Mouse (Mus musculus): Measurements from ENCODE around the gene Fgf13.

Fgf13 gene

DNA sequence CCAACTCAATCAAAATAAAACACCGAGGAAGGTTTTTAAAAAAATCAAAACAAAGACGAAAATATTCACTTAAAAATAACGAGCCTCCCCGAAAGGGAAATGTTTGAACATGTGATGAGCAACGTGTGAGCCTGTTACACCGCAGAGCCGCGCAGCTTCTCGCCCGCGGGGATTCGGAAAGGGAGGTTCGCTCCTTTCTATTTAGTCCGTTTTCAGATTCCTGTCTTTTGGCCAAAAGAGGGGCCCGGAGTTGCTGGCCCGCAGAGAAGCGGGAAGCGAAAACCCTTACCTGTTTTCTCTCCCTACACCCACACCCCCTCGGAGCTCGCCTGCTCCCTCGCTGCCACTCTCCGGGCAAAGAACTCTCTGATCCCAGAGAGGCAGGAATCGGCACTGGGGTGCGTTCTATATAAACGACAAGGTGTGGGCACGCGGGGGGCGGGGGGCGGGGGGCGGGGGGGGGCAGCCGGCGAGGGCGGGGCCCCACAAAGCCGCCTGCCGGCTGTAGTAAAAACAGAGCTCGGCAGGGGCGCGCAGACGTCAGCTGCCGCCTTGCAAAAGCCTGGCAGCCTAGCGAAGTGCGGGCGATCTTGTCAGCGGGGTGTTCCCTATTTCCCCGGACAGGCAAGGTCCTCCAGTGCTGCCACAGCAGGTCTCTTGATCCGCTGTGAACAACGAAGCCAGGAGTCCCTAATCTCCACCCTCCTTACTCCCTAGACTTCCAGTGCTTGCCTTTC is at the start of gene Fgf13:
Fgf13 (minus strand) TSS at position 377 of the 737 bp plus-strand sequence.
- DNase-seq (ENCODE audit: low spot score in 2 of 2): peak in 1 of 2 experiments; percentile 64

GRCm38 (mm10) chrX:59606535-59606934 is 38.7 kb upstream of the Fgf13 start:
- no peak for DNase-seq (ENCODE audit: low spot score in 2 of 2)

- DNase-seq (ENCODE audit: low spot score in 2 of 2): peak in 1 of 2 experiments; percentile 11
Measured at GRCm38 (mm10) chrX:59589050-59589449, 21.2 kb upstream of the Fgf13 start.

DNA sequence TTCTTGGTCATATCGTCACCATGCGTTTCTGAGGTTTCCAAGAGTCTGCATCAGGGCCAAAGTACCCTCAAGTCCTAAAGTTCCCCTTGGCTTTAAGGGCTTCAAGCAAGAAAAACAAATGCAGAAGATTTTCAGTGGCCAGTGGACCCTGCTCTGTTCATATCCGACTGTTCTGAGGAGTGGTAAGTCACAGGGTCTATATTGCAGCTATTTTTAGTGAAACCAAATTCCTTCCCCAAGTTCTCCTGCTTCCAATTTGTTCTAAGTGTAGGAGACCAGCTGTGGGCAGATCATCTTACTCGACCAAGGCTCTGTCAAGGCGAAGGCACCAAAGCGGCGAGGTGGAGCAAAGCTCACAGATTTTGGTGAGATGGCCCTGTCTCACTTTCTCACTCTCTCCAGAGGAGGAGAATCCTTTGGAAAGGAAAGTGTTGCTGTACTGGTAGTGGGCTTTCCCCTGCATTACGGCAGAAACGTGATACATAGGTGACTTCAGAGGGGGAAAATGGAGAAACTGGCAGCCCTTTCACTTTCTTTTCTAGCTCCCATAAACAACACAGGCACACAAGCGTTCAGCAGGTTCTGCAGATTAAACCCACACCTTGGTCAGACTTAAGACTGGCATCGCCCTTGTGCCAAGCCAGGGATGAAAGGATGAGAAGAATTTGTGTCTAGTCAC is 17.8 kb upstream of the Fgf13 start:
- no peak for DNase-seq (ENCODE audit: low spot score in 2 of 2)

GRCm38 (mm10) chrX:59584034-59584433 is 16.2 kb upstream of the Fgf13 start:
- no peak for DNase-seq (ENCODE audit: low spot score in 2 of 2)

DNA sequence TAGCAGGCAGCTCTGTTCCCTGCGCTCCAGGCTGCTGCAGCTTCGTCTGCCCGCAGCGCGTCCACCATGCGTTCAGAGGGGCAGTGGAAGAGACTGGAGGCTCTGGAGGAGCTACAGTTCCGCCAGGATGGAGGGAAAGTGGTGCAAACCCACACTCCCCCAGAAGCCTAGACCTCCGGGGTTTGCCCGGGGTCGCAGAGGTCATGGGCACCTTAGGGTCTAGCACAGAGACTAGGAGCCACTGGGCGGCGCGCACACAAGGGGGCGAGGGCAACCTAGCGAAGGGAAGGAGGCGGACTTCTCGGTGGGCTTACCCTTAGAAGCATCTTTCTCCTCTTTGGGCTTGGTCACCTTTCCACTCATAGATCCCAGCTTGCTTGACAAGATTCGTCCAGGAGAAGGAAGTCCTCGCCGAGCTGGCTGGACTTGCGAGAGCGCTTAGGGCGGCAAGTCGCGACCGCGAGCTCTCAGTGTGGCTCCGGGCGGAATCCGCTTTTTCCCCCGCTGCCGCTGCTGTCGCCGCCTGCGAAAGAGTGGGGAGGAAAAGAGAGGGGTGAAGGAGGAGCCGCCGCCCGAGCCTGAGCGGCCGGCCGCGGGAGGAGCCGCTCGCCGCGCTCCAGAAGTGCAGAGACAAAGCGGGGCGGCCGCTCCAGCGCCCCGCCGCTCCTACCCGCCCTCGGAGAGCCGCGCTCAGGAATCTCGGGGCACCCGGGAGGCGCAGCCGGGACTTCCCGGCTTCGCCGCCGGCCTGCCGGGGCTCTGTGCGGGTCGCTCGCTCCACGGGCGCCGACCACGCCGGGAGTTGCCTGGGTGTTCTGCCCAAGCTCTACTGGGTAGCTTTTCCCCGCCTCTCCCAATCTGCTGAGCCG is 811 bp downstream of the Fgf13 start:
- peak; percentile 11 to 64 for DNase-seq (ENCODE audit: low spot score in 2 of 2)

- no peak for DNase-seq (ENCODE audit: low spot score in 2 of 2)
Measured at GRCm38 (mm10) chrX:59566017-59566679, 1.7 kb downstream of the Fgf13 start.

DNA sequence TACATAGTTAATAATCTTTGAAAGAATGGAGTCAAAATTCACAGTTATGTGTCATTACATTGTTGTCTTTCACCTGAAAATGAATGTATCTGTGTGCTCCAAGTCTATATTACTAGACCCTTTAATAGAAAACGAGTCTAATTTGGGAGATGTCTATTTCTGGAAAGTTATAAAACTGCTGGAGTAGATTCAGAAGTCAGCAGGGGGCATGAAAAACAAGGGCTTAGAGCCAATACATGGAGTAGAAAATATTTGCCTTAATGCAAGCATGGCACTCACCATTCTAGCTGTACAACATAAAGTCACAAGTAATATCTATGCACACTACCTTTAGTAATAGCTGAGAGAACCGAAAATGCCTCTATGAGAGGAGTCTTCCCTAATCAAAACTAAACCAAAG is 19.9 kb downstream of the Fgf13 start:
- DNase-seq (ENCODE audit: low spot score in 2 of 2): no peak

DNA sequence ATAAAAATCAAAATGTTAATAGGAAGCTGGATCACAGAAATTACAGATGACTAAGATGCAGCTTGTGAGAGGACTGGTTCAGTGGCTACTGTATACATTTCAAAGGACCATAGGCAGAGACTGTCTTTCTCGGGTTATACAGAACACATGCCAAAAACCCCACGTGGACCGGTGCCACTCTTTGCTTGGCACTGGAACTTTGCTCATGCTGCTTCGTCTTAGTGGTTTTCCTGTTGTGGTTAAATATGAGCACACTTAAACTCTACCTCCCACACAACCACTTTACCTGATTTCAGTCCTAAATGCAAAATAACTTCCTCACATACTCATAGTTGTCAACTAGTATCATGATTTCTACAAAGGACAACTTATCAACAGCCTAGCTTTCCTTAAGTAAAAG is 59.6 kb downstream of the Fgf13 start:
- DNase-seq (ENCODE audit: low spot score in 2 of 2): no peak

DNA sequence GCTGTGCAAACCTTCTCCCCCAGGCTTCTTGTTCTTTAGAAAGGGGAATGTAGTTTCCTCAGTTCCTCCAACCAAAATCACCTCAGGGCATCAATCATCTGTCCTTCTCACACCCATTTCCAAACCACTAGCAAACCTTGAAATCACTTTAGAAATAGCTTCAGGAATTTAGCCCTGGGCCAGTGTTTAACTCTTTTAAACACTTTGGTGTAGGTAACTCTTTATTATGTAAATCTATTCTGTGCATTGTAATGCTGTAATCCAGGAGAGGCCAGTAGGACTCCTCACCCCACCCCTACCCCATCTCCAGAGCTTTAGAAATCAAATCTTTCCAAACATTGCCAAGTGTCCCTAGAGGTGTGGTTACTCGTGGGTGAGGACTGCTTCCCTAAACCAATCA is 74.5 kb downstream of the Fgf13 start:
- DNase-seq (ENCODE audit: low spot score in 2 of 2): no peak

DNA sequence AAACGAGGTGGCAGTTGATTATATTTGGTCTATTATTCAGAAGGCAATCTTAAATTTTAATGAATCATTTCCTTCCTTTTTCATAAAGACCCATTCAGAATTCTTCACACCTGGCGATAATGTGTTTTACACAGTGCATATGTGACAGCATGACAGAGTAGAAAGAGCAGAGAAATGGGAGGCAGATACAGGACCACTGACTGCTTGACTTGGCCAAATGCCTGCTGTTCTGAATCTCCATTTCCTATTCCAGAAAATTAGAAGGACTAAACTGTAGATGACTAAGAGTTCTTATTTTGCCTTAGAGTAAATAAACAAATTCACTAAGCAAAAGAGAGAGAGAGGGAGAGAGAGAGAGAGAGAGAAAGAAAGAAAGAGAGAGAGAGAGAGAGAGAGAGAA is 82.4 kb downstream of the Fgf13 start:
- no peak for DNase-seq (ENCODE audit: low spot score in 2 of 2)

- DNase-seq (ENCODE audit: low spot score in 2 of 2): no peak
Measured at GRCm38 (mm10) chrX:59402596-59403285, 165.1 kb downstream of the Fgf13 start.

- DNase-seq (ENCODE audit: low spot score in 2 of 2): no peak
Measured at GRCm38 (mm10) chrX:59290916-59291411, 276.9 kb downstream of the Fgf13 start.

DNA sequence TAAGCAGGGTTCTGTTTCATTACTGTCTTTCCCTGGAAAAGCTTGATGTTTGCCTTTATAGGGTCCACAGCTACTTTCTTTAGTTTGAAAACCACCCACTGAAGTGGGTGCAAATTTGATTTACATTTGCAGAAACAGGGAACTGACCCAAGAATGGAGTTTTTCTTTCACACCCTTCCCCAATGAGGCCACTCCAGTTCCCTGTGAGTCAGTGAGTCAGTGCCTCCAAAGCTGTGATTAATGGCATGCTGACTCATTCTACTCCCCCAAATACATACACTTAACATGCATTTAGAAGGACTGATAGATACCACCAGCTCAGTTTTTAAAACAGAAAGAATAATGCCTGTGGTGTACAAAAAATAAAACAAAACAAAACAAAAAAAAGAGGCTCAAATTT is 316.3 kb downstream of the Fgf13 start:
- no peak for DNase-seq (ENCODE audit: low spot score in 2 of 2)

GRCm38 (mm10) chrX:59243752-59244151 is 324.1 kb downstream of the Fgf13 start:
- DNase-seq (ENCODE audit: low spot score in 2 of 2): no peak

DNA sequence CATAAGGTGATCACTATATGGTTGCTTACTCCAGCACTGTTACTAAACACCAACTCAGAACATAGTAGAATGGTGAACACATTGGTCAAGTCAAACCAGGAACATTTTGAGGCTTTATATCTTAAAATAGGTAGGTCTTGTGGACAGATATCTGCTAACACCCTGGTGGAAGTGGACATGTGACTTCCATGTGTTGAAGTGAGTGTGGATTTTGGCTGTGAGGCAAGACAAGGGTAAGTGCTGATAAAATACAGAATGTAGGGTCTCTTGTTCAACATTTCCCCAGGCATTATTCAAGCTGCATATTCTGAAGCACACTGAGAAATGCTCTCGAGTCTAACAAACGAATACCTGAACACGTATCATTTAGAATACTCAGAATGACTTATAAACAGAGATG is 324.7 kb downstream of the Fgf13 start:
- DNase-seq (ENCODE audit: low spot score in 2 of 2): no peak

GRCm38 (mm10) chrX:59241460-59241747 is 326.5 kb downstream of the Fgf13 start:
- no peak for DNase-seq (ENCODE audit: low spot score in 2 of 2)

DNA sequence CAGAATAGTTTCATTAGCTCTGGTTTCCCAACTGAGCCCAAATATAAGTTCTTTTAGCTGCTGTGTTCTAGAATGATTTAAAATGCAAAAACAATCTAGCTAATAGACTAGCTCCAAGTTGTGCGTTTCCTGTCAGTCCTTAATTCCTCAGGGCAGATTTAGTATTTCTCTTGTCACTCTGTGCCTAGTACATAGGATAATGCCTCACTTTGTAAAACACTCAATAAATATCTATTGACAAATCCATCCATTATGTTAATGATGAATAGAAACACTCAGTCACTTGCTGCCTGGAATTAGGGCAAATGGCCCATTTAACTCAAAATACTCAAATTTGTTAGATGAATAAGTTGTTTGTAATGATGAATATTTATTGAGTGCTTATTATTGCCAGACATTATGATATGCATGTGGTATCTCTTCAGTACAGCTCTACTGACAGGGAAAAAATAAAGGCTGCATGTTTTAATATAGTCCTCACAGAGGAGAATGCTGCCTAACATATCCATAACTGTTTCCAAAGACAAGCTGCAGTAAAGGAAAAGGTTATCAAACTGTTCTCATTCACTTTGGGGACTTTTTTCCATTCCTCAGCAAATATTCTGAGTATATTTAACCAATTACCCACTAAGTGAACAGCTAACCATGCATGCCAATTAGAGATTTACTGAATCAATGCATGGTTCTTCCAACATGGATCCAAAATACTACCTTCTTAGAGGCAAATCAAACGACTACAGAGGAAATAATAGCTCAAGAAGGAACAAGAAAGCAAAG is 327.0 kb downstream of the Fgf13 start:
- DNase-seq (ENCODE audit: low spot score in 2 of 2): no peak

DNA sequence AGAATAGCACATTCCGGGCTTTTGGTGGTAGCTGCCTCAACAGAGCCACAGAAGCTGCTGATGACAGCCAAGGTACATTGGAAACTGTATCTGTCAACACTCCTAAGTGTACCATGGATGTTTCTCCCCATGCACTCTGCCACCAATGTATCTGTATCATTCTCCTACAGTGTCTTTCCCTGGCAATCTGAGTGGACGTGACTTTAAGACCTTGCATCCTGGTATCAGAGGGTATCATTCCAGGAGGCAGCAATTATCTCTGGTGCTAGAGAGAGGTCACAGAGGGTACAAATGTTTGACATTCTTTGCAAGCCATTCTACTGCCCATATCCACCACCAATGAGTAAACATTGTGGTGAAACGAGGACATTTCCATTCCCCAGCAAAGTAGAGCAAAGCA is 347.2 kb downstream of the Fgf13 start:
- DNase-seq (ENCODE audit: low spot score in 2 of 2): no peak

DNA sequence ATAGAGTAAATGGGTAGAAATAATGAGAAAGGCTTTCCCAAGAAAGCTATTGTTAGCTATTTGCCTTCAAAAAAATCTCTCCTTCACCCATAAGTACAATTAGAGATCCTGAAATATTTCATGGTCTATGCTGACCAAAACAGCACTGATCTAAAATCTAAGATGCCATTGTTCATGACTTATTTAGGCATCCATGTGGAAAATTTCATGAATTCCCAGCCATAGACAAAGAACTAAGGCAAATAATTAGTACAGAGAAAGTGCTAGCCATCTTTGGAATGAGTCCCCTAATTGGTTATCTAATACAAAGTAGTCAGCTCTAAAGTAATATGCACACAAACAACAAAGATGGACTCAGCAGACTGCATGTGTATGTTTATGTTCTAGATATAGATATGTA is 366.7 kb downstream of the Fgf13 start:
- no peak for DNase-seq (ENCODE audit: low spot score in 2 of 2)

- DNase-seq (ENCODE audit: low spot score in 2 of 2): no peak
Measured at GRCm38 (mm10) chrX:59194149-59194548, 373.7 kb downstream of the Fgf13 start.
